ENCODE assay signal across 8 mouse cellular contexts in the genomic region with DNA sequence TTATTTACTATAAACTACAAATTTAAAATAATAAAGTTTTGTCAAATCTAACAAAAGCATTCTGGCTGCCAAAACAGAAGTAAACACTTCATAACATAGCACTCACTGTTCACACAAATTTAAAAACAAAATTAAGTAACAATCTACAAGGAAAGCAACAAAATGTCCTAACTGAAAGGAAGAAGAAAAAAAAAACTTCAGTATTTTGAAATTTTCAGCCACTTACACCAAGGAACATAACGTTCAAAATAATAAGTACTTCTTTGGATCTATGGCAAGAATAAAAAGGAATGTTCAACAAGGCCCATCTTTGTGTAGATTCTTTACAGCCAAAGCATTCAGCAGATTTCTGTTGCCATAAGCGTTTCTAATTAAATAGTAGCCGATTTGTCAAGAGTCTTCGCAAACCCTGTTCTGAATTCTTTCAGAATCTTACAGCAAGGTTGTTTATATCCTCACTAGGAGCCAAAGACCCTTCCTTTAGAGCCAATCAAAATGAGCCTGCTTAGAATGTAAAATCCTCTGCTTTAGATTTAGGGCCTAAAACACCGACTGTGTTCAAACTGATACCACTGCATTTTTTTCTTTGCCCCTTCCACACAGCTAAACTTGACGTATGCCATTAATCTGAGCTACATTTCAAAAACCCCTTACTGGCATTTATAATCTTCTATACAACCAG. TPM values are rescaled to one million over a fixed set of nuclear protein-coding genes. Genes with fewer than 3 reads are reported as not detected.
DNase-seq lines count a peak whose midpoint lies in the region; ATAC-seq and TF ChIP-seq lines count a peak whose summit lies in the region.

No protein-coding gene starts in this region.

- no peak for TF ChIP-seq POLR2A in limb, embryonic 14.5 days (IDR thresholded peaks at IDR 0.05; ENCODE audit: borderline replicate concordance, extremely low read depth, insufficient read depth, insufficient read length)

- DNase-seq in cerebellum, adult 9-10 months, result peak; percentile 32
- DNase-seq in cerebellum, adult 9-11 months, result no peak
- peak; percentile 47 for DNase-seq in thymus, postnatal 0 days (ENCODE audit: low spot score)
- no peak for DNase-seq in thymus, postnatal 36 days
- no peak for DNase-seq in limb, embryonic 14.5 days (ENCODE audit: low spot score)
- DNase-seq in right cerebral cortex, adult 2 months (ENCODE audit: low spot score in 2 of 2), result no peak
- no peak for DNase-seq in spleen, postnatal 14 days (ENCODE audit: low spot score in 2 of 2)

- H3K4me1 ChIP-seq in limb, embryonic 14.5 days (ENCODE audit: control insufficient read depth, insufficient read depth, low read length), result peaks cover 9% of the 10 kb centered on the region

- H3K27ac ChIP-seq in limb, embryonic 14.5 days (replicated peaks; ENCODE audit: low read depth, low read length), result no peak overlapping the region

- H3K27me3 ChIP-seq in limb, embryonic 14.5 days (ENCODE audit: control insufficient read depth, insufficient read depth, low read length), result no peaks in the 10 kb centered on the region

- whole genome bisulfite sequencing in limb, embryonic 14.5 days, result 10% methylated on average over 6 of the region's 6 CpGs

- peak overlapping the region; percentile 97 for H3K9ac ChIP-seq in limb, embryonic 14.5 days (ENCODE audit: low read depth, low read length, severe bottlenecking)

- H3K9me3 ChIP-seq in limb, embryonic 14.5 days (ENCODE audit: control insufficient read depth, low read length), result no peaks in the 10 kb centered on the region

- H3K36me3 ChIP-seq in limb, embryonic 14.5 days (ENCODE audit: control insufficient read depth, insufficient read depth, low read length), result no peaks in the 10 kb centered on the region

- H3K4me3 ChIP-seq in limb, embryonic 14.5 days (replicated peaks; ENCODE audit: low read length), result peak overlapping the region; percentile 95

- H3K4me2 ChIP-seq in limb, embryonic 14.5 days (replicated peaks; ENCODE audit: low read depth, low read length, severe bottlenecking), result peak overlapping the region; percentile 78

- no peak for ATAC-seq in limb, embryonic 14.5 days (ENCODE audit: low FRiP score, low read depth)
- no peak for ATAC-seq in CD4-positive, CD25-positive, alpha-beta regulatory T cell, adult 4 months

RNA-seq across cellular contexts. Expression of a gene that starts 1.9 kb away (rescaled TPM):
- polyA plus RNA-seq in thymus, postnatal 0 days (2015; fragmentation: Nextera tagmentation; extraction: Ambion mirVana), result 13.1 and 15.3 TPM in 2 replicates
- 34.5 and 36.9 TPM in 2 replicates for polyA plus RNA-seq in limb, embryonic 14.5 days (2012; rRNA removed)
- polyA plus RNA-seq in limb, embryonic 14.5 days (2014; fragmentation: Nextera tagmentation; extraction: Ambion mirVana), result 12.6 and 14.2 TPM in 2 replicates
- polyA plus RNA-seq in CD4-positive, CD25-positive, alpha-beta regulatory T cell, adult 4 months (2017; shearing (Covaris generic)), result 10 to 100 TPM; 28.3 to 45.2 TPM

Comparison
In these comparisons a context has a peak if more than half of its experiments do, and no peak if none do; other contexts are left out.
1. DNase-seq: peak in cerebellum, adult 9-10 months (single experiment) and thymus, postnatal 0 days (single experiment); none in cerebellum, adult 9-11 months (single experiment), thymus, postnatal 36 days (0 of 2), limb, embryonic 14.5 days (single experiment), right cerebral cortex, adult 2 months (0 of 2) and spleen, postnatal 14 days (0 of 2).